Mouse (Mus musculus) retina, postnatal 1 day (tissue): ENCODE data around the gene Rab3c.

Source experiments
- DNase-seq: peaks from one replicate; pipeline ENCODE4 v3.0.0-alpha.2; 2012

The Rab3c gene

DNA sequence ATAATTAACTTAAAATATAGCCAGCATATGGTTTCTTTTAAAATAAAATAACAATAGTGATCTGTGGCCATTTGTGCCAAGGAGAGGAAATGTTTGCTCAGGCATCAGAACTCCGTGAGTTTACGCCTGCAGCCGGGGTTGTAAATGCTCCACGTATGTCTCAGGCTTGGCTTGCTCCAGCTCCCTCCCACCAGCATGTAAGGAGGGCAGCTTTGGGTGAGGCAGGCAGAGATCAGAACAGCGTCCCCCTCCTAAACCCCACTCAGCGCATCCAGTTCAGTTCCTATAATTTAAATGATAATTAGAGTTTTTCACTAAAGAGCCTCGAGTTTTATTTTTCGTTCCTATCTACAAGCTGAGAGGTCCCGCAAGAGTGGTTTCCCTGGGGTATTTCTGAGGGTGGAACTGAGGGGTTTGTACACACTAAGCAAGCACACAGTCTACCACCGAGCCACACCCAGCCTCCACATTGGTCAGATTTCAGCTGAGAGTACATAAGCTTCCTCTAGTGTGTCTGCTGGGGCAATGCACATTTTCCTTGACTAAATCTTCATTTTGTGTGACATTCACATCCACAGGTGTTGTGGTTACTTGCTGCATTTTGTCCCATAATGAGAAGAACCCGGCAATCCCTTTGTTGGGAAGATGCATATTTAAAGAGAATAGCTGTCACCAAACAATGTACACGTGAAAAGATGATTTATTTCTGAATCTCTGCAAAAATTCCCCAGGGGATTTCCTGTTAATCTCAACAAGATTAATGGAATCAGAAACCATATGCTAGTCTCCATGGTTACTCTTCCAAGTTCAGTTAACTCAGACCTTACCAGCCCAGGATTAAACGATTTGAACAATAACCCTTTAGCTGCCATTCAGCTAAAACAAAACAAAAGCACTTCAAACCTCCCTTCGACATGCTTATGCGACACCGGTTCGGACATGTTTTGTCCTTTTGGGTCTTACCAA, 186.8 kb downstream of the Rab3c start:
- peak; percentile 44 for DNase-seq

DNA sequence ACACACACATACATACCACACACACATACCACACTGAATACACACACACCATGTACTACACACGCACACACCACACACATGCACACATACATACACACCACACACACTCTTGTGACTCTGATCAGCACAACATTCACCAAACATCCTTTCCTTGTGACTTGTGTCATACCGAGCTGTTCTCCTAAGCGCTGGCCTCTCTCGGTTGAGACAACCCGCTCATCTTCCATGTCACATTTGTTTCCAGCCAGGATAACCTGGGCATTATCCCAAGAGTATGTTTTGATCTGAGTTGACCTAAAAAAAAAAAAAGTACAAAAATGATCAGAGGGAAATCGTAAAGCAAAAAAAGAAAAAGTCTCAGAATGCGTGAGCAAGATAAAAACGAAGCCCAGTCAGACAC, 196.8 kb downstream of the Rab3c start:
- DNase-seq = no peak

DNA sequence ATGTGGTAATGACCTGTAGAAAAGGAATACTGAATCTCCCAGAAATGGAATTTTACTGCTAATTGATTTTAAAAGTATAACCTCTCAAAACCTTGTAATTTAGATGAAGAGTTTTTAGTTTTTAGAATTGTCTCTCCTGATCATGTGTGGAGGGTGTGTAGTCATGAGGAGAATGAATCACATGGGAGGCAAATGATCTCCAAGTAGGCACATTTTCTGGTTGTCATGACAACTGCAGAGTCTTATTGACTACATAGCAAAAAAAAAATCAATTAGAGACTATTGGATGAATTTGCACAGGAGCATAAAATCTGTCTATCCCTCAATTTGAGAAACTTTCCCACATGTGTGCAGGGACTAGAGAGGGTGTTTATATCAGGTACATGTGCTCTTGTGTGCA, 199.6 kb downstream of the Rab3c start:
- DNase-seq = no peak

DNA sequence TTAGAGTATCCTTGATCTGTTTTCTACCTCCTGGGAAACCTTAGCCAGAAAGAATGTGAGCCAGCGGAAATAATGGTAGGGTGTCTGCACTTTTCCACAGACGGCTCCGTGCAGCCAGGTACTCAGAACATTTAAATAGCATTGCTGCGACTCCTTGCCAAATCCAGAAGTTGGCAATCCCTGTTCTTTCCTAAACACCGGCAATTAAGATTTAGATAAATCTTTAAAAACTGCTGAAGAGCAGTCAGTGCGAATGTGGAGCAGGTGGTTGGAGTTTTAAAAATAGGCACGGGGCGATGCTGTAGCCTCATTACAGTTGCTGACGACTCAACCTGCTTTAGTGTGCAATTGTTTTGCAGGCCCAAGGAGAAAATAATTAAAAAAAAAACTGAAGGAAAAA, 205.2 kb downstream of the Rab3c start:
- DNase-seq = no peak

DNA sequence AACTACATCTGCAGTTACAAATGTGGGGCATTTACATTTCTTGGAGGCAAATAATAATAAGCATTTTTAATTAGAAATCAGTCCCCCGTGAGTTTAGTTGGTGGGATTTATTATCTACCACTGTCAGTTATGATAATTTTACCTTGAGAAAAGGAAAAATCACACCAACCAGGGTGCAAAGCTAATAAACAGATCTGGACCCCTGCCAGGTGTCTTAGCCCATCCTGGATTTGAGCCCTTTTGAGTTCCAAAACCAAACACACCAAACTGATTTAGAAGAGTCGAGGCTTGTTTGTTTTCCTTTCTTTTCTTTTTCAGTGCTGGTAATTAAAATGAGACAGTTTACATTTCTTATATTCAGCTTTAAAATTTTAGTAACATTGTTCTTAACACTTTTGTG, 206.6 kb downstream of the Rab3c start:
- DNase-seq = no peak

DNA sequence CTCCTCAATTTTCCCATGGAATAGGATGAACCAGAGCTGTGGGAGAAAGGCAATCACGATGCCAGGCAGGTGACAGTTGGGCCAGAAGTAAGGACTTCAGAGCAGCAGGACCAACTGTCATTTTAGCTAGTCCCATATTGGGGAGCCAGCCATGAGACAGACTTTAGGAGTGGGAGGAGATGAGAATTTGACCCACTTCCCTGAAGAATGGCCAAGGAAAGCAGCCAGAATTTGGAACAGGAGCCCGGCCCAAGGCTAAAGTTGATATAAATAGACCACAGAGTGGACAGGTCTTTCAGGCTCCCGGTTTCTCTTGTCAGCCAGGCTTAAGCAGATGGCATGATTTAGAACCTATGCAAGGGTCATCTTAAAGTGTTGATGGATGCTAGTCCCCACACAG, 213.6 kb downstream of the Rab3c start:
- DNase-seq = no peak

DNA sequence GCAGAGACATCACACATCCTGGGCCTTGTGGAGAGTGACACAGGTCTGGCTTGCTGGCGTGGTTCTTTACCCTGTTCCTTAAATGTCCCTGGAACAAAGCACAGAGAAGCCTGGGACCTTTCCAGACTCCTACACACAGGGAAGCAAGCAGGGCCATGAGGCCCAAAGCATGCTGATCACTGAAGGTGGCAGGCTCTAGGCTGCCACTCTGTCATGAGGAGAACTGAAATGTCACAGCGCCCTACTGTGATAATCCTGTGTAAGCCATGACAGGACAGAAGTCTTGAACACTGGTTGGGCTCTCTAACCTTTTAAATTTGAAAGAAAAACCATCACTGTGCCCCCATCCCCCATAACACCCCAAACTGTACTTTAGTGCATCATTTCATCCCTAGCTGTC, 214.1 kb downstream of the Rab3c start:
- no peak for DNase-seq

DNA sequence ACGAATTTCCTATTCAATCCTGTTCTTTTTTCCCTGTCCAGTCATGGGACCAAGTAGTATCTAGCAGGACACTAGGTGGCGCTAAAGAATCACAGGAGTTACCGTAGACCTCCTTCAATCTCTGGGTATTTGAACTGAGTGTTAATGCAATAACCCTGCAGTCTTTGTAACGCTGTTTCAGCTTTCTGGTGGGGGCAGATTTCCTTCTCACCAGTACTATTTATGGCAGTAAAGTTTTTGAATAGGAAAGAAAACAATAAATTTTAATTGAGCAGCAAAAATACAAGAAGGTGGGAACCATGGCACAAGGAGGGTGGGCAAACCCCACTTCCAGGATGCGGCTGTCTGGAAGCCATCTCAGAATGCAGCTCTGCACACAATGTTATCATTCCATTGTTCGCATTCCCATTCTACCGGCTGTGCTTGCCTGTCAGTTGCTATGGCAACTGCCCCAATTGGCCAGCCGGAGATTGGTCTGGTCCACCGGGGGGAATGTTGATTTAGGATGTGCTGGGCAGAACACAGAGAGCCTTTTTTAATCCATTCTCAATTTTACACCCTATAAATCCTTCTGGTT, 217.9 kb downstream of the Rab3c start:
- DNase-seq = peak; percentile 91

DNA sequence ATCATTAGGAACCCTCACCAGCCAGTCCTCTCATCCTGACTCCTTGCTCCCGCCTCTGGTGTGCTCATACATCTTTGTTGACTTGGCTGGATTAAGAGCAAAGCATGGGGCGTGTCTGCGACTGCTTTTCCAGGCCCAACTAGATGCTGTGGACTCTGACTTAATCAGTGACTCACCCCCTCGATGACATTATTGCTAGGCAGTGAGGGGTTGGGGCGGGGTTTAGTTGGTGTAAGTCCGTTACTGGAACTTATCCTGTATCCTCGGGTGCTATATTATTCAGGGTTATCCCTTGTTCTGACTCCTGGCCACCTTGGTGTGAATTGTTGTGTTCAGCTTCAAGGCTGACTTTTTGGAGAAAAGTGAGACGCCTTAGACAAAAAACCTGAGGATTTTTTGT, 218.5 kb downstream of the Rab3c start:
- DNase-seq = no peak

DNA sequence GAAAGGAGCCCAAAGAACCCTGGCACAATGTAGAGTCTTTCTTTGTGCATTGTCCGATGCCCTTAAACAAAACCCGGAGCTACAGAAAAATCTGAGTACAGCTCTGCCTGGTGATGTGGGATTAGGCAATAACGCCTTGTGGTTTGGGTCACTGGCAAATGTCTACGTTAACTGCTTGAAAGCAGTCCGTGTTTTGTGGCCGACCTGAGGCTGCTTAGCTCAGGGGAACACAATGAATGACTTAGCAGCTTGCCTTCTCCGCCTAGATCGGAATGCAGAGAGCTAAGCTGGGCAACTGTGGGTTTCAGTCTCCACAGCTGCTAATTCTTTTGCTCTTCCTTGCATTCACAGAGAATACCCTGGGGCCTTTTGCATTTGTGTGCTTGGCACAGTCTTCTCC, 226.3 kb downstream of the Rab3c start:
- no peak for DNase-seq

DNA sequence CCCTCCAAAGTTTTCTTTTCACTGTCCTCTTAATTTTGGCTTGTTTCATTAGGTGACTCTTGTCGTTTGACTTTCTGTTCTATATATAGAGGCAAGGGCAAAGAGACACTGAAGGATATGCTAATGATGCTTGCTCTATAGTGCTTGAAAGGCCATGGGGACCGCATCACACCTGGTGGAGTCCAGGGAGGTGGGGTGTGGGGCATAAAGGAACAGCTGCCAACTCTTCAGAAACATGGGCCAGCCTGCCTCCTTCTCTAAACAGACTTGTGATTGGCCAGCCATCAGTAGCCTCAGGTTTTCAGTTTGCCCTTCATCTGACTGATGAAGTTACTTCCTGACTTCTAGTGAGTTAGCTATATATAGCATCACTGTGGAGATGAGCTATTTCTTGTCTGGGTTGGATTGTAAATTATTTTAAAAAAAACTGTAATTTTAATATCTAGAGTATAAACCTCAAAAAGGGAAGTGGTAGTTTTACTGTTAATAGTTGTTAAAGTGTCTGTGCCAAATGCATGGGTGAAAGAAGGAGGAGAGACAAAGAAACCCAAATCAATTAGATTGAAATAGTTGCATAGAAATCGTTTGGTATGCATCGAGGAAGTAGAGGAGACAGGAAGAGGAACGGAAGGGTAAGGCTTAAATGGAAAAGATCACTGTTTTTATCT, 231.9 kb downstream of the Rab3c start:
- DNase-seq = no peak

DNA sequence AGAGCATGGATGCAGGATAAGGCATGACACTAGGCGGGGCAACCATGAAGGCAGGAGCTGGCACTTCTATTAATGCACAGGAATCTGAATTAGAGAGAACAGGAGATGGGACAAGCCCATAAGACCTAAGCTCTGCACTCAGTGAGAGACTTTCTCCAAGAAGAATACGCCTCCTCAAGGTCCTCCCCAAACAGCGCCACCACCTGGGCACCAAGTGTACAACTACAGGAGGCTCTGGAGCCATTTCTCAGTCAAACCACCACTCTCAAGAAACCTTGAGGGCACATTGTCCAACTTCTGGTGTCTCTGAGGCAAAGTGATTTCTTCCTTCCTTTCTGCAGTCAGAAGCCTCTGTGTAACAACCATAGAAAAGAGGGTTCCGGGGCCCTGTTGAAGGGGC, 236.4 kb downstream of the Rab3c start:
- no peak for DNase-seq

DNA sequence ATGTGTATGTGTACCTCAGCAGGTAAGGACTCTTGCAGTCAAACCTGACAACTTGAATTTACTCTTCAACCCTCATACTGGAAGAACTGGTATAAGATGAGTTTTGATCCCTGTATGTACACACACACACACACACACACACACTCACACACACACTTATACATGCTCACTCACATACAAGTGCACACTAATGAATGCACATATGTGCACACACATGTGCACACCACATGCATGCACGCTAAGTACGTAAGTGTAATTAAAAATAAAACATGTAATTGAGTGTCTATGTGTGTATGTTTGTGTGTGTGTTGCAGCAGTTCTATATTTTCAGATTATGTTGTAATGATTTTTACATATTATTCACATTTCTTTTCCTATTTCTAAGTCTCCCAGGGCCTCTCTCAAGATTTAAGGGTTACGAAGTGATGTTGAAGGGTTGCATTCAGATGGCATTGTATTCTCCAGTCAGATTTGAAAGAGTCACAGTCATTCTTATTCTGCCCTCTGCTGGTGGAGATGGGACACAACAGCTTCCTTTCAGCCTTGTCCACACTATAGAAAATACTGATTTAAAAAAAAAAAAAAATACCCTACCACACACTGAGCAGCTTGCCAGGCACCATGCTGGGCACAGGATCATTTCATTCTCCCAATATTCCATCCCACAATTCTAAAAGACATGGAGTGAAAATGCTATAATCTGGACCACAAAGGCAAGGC, 240.9 kb downstream of the Rab3c start:
- DNase-seq = peak; percentile 65

DNA sequence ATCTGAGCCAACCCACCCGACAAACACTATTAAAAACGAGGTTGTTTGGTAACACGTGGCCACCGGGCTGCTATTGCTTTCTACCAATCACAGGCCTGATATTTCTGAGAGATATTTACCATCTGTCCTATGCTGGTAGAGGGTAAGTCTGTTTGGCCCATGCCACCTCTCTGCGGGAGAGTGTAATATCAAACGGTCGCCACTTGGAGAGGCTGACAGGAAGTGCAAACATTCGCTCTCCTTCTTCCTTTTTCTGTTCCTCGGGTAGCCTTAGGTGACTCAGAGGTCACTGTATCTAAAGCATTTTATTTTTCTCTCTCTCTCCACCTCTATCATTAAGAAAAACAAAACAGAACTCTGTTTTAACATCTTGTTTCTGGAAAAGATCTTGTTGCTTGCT, 241.6 kb downstream of the Rab3c start:
- no peak for DNase-seq

DNA sequence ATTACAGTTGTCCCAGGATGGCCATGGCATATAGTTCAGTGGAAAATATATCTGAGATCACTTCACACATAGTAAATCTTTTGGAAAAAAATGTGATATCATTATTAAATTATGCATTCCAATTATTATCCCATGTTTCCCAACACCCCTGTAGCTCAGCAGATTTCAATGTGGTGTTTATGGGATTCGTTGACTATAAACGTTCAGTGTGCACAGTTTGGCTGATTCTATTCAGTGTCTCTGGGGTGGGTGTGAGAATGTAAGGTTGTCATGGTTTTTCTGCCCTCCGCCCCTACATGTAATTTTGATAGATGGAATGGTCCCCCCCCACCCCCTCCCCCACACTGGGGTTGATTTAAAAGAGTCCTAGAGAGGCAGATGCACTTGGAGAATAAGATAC, 242.3 kb downstream of the Rab3c start:
- no peak for DNase-seq

DNA sequence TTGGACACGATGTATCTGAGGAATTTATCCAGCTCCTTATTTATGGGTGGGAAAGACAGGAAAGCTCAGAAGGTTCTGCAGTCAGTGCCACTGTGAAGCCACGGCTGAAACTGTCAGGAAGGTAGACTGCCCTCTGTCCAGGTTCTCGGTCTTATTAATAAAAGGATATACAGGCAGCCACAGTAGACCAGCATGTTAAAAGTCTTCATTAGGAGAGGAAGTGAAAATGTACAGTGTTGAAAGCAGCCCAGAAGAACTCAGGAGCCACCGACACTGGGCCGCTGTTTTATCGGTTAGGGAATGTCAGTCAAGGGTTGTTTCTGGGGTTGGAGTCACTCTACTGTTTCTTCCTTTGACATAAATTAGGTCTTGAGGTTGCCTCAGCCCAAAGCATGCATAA, 245.9 kb downstream of the Rab3c start:
- no peak for DNase-seq

DNA sequence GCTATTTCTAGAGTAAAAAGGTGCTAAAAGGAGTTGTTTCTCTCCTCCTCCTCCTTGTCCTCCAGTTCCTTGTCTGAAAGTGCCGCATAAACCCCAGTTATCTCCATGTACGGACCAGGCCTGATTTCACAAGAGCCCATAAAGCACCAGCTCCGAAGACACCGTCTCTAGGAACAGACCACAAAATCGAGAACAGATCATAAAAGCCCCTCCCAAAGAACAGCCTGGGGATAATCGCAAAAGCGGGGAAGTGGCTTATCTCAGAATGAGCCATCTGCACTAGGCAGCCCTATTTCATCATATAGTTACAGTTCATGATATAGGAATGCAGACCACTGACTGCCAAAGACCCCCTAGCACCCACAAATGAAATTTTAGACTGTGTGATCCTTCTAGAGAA, 246.8 kb downstream of the Rab3c start:
- DNase-seq = no peak

DNA sequence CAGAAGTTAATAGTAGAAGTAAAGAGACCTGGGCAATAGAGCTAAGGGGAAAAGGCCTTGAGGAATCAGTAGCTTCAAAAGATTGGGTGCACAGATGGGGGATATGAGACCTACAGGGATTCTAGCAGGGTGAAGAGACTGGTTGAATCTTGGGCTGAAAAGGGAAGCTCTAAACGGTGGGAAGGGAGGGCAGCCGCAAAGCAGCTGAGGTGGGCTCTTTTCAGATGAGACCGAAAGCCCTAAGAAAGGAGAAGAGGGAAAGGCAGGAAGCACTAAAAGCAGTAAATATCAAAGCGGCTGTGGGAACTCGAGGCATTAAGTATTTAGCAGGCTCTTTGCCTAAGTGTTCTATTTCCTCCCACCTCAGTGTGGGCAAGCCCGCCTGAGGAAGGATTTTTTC, 248.9 kb downstream of the Rab3c start:
- DNase-seq = peak; percentile 34

DNA sequence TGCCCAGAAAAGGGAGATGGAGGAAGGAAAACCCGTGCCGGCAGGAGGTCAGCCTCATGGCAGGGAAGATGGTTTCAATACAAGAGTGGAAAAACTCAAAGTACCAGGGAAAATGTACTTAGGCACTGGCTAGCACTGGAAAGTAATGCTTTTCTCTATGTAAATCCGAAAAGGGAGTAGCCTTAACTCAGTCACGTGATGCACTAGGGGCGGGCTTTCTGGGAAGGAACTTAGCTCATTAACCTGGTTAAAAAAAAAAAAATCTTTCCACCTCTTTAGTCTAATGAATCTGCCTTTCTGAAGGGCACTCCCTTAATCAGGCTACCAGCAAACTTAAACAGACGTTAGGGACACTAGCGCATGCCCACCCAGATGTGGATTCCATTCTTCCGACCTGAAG, 249.7 kb downstream of the Rab3c start:
- no peak for DNase-seq

DNA sequence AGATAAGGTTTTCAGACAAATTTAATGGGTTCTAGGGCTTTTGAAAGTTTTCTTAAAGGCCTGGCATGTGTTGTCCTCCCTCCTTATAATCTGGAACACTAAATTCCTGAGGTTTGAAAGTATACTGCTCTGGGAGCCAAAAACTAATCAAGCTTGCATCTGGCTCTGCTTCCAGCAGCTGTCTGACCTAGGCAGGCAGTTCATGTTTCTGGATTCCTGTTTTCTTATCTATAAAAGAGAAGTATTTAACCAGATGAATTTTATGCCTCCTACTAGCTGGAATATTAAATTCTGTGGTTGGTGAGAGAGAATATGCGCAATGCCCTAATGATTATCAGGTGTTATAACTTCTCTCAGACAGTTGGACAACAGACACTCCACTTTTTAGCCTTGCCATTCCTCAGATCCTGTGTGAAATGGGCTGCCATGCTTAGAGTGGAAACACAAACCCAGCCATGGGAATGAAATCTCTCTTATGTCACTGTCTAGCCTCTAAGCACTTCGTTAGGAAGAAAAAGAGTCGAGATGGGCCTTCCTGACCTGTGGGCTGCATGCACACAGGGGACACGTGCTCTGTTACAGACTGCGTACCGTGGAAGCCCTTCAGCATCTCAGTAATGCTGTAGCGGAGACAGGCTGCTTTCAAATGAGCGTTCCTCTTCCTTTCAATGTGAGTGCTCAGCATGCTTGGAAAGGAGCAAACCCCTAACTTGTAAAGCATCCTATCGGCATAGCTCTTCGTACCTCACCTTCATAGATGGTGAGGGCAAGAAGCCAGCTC, 256.2 kb downstream of the Rab3c start:
- no peak for DNase-seq

DNA sequence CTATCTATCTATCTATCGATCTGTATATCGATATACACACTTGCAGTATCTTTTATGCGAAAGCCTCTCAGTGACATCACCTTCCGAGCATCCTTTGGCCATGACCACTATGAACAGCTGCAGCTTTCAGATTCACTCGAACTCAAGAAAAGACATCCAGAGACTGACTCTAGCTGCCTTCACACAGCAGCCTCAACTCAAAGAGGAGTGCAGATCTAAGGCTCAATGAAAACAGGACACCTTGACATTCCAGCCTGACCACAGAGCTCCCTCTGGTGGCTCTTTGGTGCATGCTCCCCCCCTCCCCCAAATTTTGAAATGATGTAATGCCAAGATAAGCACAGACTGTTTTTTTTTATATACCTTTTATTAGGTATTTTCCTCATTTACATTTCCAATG, 257.8 kb downstream of the Rab3c start:
- peak; percentile 52 for DNase-seq

DNA sequence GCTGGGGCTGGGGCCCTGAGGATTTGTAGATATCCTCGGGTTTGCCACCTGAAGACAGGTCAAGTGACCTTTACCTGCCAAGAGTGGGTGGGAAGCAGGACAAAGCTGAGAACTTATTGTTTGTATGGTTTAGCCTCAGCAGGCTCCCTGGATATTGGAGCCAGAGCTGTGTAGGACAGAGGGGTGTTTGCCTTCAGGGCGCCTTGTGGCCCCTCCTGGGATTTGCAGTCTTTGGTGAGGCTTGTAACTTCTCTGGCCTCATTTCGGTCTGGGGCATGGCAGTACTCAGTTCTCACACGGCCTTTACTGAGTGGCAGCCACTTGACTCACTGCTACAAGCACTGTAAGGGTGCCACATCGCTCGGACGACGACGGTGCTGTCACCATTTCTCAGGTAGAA, 261.0 kb downstream of the Rab3c start:
- no peak for DNase-seq
